Mouse (Mus musculus) CH12.LX (cell line): ENCODE measurements at regions not wholly inside any gene's neighbourhood (a gene's known extent, or its start where the extent isn't known, plus 50 kb on each side); places are given as distances from the start of the nearest gene placed in this dataset.

Source experiments
- DNase-seq: peaks from one replicate; pipeline ENCODE4 v3.0.0-alpha.2; 2013; ENCODE audit errors: extremely low read depth
- H3K27ac ChIP-seq: 2 replicates; pipeline ENCODE4 v1.5.1; 2012; ENCODE audit warnings: low read depth, mild to moderate bottlenecking, control low read depth, moderate library complexity; ENCODE audit not compliant: insufficient read depth
- H3K27me3 ChIP-seq: replicated peaks from 2 replicates; pipeline ENCODE3; 2012; ENCODE audit warnings: inconsistent platforms
- H3K36me3 ChIP-seq, 2 experiments: replicated peaks in 1 of 2; 2 replicates each; pipeline versions ENCODE3 to v1.6.1; 2012; ENCODE audit warnings: inconsistent platforms in 1 of 2, low read length in 1 of 2, mild to moderate bottlenecking in 1 of 2, mixed read lengths in 1 of 2, moderate library complexity in 1 of 2; ENCODE audit not compliant: control insufficient read depth in 1 of 2, insufficient read depth in 1 of 2
- H3K4me1 ChIP-seq, 2 experiments: 2 replicates each; pipeline ENCODE4 v1.6.1; 2012; ENCODE audit warnings: inconsistent platforms in 1 of 2, moderate library complexity in 1 of 2; ENCODE audit not compliant: insufficient read depth in 2 of 2, control insufficient read depth in 1 of 2
- H3K4me2 ChIP-seq: 2 replicates; pipeline ENCODE4 v1.6.1; 2012; ENCODE audit warnings: low read depth, mild to moderate bottlenecking, control low read depth; ENCODE audit not compliant: poor library complexity, insufficient read depth, severe bottlenecking
- H3K4me3 ChIP-seq, 3 experiments: fragments of 150-350 bp in 1 of 3; sonication (generic) in 1 of 3; replicated peaks in 1 of 3; 2 replicates each; pipeline versions ENCODE3 to v1.5.1; 2011 to 2012; ENCODE audit warnings: low read depth in 2 of 3, low read length in 2 of 3, mild to moderate bottlenecking in 2 of 3, moderate library complexity in 2 of 3, control low read depth in 1 of 3, improper control_type of control experiment in 1 of 3, inconsistent platforms in 1 of 3, mixed read lengths in 1 of 3; ENCODE audit not compliant: poor library complexity in 1 of 3
- H3K79me2 ChIP-seq: replicated peaks from 2 replicates; pipeline ENCODE4 v1.6.1; 2012; ENCODE audit warnings: mild to moderate bottlenecking, moderate library complexity; ENCODE audit not compliant: control insufficient read depth, poor library complexity, insufficient read depth, severe bottlenecking; ENCODE audit errors: extremely low read depth
- H3K9ac ChIP-seq: 2 replicates; pipeline ENCODE4 v1.6.1; 2012; ENCODE audit warnings: low read depth, mild to moderate bottlenecking, control low read depth, moderate library complexity; ENCODE audit not compliant: insufficient read depth
- H3K9me3 ChIP-seq: replicated peaks from 2 replicates; pipeline ENCODE3; 2012; ENCODE audit warnings: low read length, inconsistent platforms, mixed read lengths
- CTCF ChIP-seq, 2 experiments: IDR thresholded peaks in 1 of 2; conservative IDR thresholded peaks in 1 of 2; 2 replicates each; pipeline ENCODE4 v1.5.1; 2011 to 2012; ENCODE audit warnings: low read depth in 2 of 2, low read length in 2 of 2, improper control_type of control experiment in 1 of 2, inconsistent platforms in 1 of 2, mild to moderate bottlenecking in 1 of 2, moderate library complexity in 1 of 2
- JUN ChIP-seq: IDR thresholded peaks from 2 replicates; pipeline ENCODE4 v1.6.1; 2011; ENCODE audit warnings: low read depth, mild to moderate bottlenecking, low read length, improper control_type of control experiment, moderate library complexity; ENCODE audit not compliant: insufficient read depth
- MAX ChIP-seq: IDR thresholded peaks from 2 replicates; pipeline ENCODE4 v1.6.1; 2011; ENCODE audit warnings: low read length, improper control_type of control experiment
- MEF2A ChIP-seq: IDR thresholded peaks from 2 replicates; pipeline ENCODE4 v1.6.1; 2014; ENCODE audit warnings: low read depth, mild to moderate bottlenecking, inconsistent platforms, low read length, improper control_type of control experiment, borderline replicate concordance
- MXI1 ChIP-seq: IDR thresholded peaks from 2 replicates; pipeline ENCODE4 v1.6.1; 2011; ENCODE audit warnings: mild to moderate bottlenecking, low read depth, low read length, improper control_type of control experiment
- MYC ChIP-seq: IDR thresholded peaks from 2 replicates; pipeline ENCODE4 v1.6.1; 2011; ENCODE audit warnings: low read depth, mild to moderate bottlenecking, improper control_type of control experiment, low read length
- NRF1 ChIP-seq: IDR thresholded peaks from 2 replicates; pipeline ENCODE4 v1.6.1; 2014; ENCODE audit warnings: low read depth, mild to moderate bottlenecking, inconsistent platforms, low read length, improper control_type of control experiment, moderate library complexity
- POLR2A ChIP-seq: IDR thresholded peaks from 2 replicates; pipeline ENCODE4 v1.6.1; 2011; ENCODE audit warnings: low read depth, mild to moderate bottlenecking, improper control_type of control experiment, low read length
- POLR2AphosphoS2 ChIP-seq: IDR thresholded peaks from 2 replicates; pipeline ENCODE4 v1.6.1; 2011; ENCODE audit warnings: low read depth, low read length, improper control_type of control experiment
- RCOR1 ChIP-seq: conservative IDR thresholded peaks from 2 replicates; pipeline ENCODE4 v1.6.1; 2012; ENCODE audit warnings: low read depth, mild to moderate bottlenecking, inconsistent platforms, low read length, improper control_type of control experiment
- TCF12 ChIP-seq: IDR thresholded peaks from 2 replicates; pipeline ENCODE4 v1.6.1; 2014; ENCODE audit warnings: low read depth, mild to moderate bottlenecking, inconsistent platforms, low read length, improper control_type of control experiment
- USF1 ChIP-seq: IDR thresholded peaks from 2 replicates; pipeline ENCODE4 v1.6.1; 2014; ENCODE audit warnings: low read depth, mild to moderate bottlenecking, inconsistent platforms, low read length, improper control_type of control experiment
- dilution Hi-C: fragments of 300-500 bp; cut with MboI; formaldehyde crosslinking; loops from 2 replicates; pipeline ENCODE4 v1.14.3; 2020; ENCODE audit warnings: low sequenced_read_pairs; ENCODE audit not compliant: extremely low pct_unique_long_range_greater_than_20kb, extremely low pct_ligation_motif_present
- in situ Hi-C: fragments of 300-500 bp; cut with MboI; formaldehyde crosslinking; loops from 3 replicates; pipeline ENCODE4 v1.14.3; 2019; ENCODE audit warnings: low sequenced_read_pairs, low pct_ligation_motif_present, low pct_unique_long_range_greater_than_20kb, mixed read lengths

GRCm38 (mm10) chr15:84609063-84609462, 51.4 kb upstream of the Rtl6 start:
- no peak overlapping the region for H3K9ac ChIP-seq
- H3K27me3 ChIP-seq: peaks cover 55% of the 10 kb centered on the region
- H3K4me3 ChIP-seq: no peak overlapping the region
- peaks cover 0 to 5% of the 10 kb centered on the region in 2 experiments; a peak in 2 of 4 replicates for H3K4me1 ChIP-seq
- H3K27ac ChIP-seq: no peak overlapping the region
- no peak for DNase-seq
- no peak overlapping the region for H3K4me2 ChIP-seq
- no peaks in the 10 kb centered on the region for H3K36me3 ChIP-seq
- in situ Hi-C loops: loop anchor here (25.0 kb wide), 2 partner anchors 497 to 747 kb away; partner anchors contain the start of genes Pnpla5 and Sult4a1
- H3K79me2 ChIP-seq: no peaks in the 10 kb centered on the region
- no peak for TF ChIP-seq CTCF (conservative IDR thresholded peaks at IDR 0.05 in 1 of 2, IDR thresholded peaks at IDR 0.05 in 1 of 2; ENCODE audit: low read depth in 2 of 2, low read length in 2 of 2)
- TF ChIP-seq JUN: no peak
- no peak for TF ChIP-seq MAX
- no peak for TF ChIP-seq MEF2A
- no peak for TF ChIP-seq POLR2AphosphoS2
- TF ChIP-seq USF1: no peak
- no peak for TF ChIP-seq POLR2A
- no peak for TF ChIP-seq RCOR1
- no peak for TF ChIP-seq MXI1
- TF ChIP-seq MYC: no peak
- no peak for TF ChIP-seq TCF12
- TF ChIP-seq NRF1: no peak
- peaks cover 19% of the 10 kb centered on the region for H3K9me3 ChIP-seq
- dilution Hi-C loops: no loop called here
